ENCODE assay signal across 8 mouse cellular contexts in genomic region chr12:55399128-55399677, GRCm38 (mm10). TPM values are rescaled to one million over a fixed set of nuclear protein-coding genes. Genes with fewer than 3 reads are reported as not detected.
A peak's percentile ranks its signal among the peaks of the same experiment; 100 is the strongest.
DNase-seq lines count a peak whose midpoint lies in the region; ATAC-seq and TF ChIP-seq lines count a peak whose summit lies in the region.

No protein-coding gene starts in this region.

- peak overlapping the region; percentile 60 for H3K27ac ChIP-seq in thymus, adult 2 months (ENCODE audit: control insufficient read depth, insufficient read depth, low read length)
- H3K27ac ChIP-seq in liver, embryonic 14.5 days = peak overlapping the region; percentile 76

- H3K9ac ChIP-seq in liver, embryonic 14.5 days (replicated peaks) = peak overlapping the region; percentile 78

- H3K4me2 ChIP-seq in liver, embryonic 14.5 days (ENCODE audit: low read depth) = peak overlapping the region; percentile 98

- 0 out of 2 replicates have a peak, but pooled peaks cover 5% of the 10 kb centered on the region for H3K36me3 ChIP-seq in thymus, adult 2 months (ENCODE audit: control insufficient read depth, insufficient read depth, low read length)
- H3K36me3 ChIP-seq in liver, embryonic 14.5 days (replicated peaks; ENCODE audit: control insufficient read depth, insufficient read depth, low read depth) = no peaks in the 10 kb centered on the region

- TF ChIP-seq EP300 in liver, embryonic 14.5 days (IDR thresholded peaks at IDR 0.05; ENCODE audit: low read depth) = no peak

- ATAC-seq in cerebellum, adult (ENCODE audit: insufficient number of reproducible peaks, low FRiP score, low TSS enrichment) = 0 out of 2 replicates have a peak, but pooled peaks have one; percentile 26
- ATAC-seq in liver, embryonic 14.5 days (ENCODE audit: insufficient read depth) = peak; percentile 42

- no peak for DNase-seq in cerebellum, adult 9-11 months
- no peak for DNase-seq in thymus, adult 2 months
- DNase-seq in thymus, postnatal 4 days = no peak
- DNase-seq in liver, embryonic 14.5 days (ENCODE audit: low read depth in 3 of 3, low spot score in 3 of 3) = no peak
- DNase-seq in MN1 (ENCODE audit: low spot score) = no peak
- DNase-seq in urinary bladder, adult 18-20 months (ENCODE audit: low spot score in 2 of 2) = no peak
- no peak for DNase-seq in gastrocnemius, adult 8-10 months (ENCODE audit: low spot score in 2 of 2)

- H3K27me3 ChIP-seq in thymus, adult 2 months (ENCODE audit: control insufficient read depth, insufficient read depth, low read length) = no peaks in the 10 kb centered on the region
- no peaks in the 10 kb centered on the region; the same call in 1 of the 2 replicates for H3K27me3 ChIP-seq in liver, embryonic 14.5 days (ENCODE audit: control insufficient read depth, insufficient read depth, low read length)

- TF ChIP-seq POLR2A in thymus, adult 2 months (IDR thresholded peaks at IDR 0.05; ENCODE audit: control insufficient read depth, extremely low read depth, insufficient read depth, low read length, poor library complexity) = no peak

- H3K4me3 ChIP-seq in thymus, adult 2 months (ENCODE audit: control insufficient read depth, insufficient read depth, low read length) = peak overlapping the region; percentile 91
- peak overlapping the region; percentile 89 to 95 for H3K4me3 ChIP-seq in liver, embryonic 14.5 days (ENCODE audit: insufficient read depth in 1 of 2, low read depth in 2 of 2, low read length in 2 of 2)

- TF ChIP-seq CTCF in thymus, adult 2 months (IDR thresholded peaks at IDR 0.05; ENCODE audit: borderline replicate concordance, control insufficient read depth, extremely low read depth, insufficient read depth, low read length, poor library complexity) = no peak
- no peak for TF ChIP-seq CTCF in liver, embryonic 14.5 days (IDR thresholded peaks at IDR 0.05; ENCODE audit: low read depth)

- H3K9me3 ChIP-seq in liver, embryonic 14.5 days (ENCODE audit: control insufficient read depth, low read length) = no peaks in the 10 kb centered on the region

- WGBS in thymus, adult 2 months = under 1% methylated on average over 20 of the region's 20 CpGs
- under 1% methylated on average over 20 of the region's 20 CpGs for WGBS in liver, embryonic 14.5 days (ENCODE audit: insufficient replicate concordance)

- peaks cover 16% of the 10 kb centered on the region for H3K4me1 ChIP-seq in thymus, adult 2 months (replicated peaks; ENCODE audit: control insufficient read depth, insufficient read depth, low read length)
- H3K4me1 ChIP-seq in liver, embryonic 14.5 days (replicated peaks; ENCODE audit: control insufficient read depth in 2 of 2, insufficient read depth in 2 of 2, low read length in 1 of 2) = peaks cover 13 to 16% of the 10 kb centered on the region in 2 experiments

RNA-seq across cellular contexts. Expression of gene Psma6, which starts 15.2 kb away (rescaled TPM):
- polyA plus RNA-seq in thymus, adult 2 months (2012; rRNA removed) = 74.8 and 92.3 TPM in 2 replicates
- 63.1 and 85.9 TPM in 2 replicates for polyA plus RNA-seq in liver, embryonic 14.5 days (2012; rRNA removed)
- polyA plus RNA-seq in liver, embryonic 14.5 days (2014; fragmentation: Nextera tagmentation; extraction: Ambion mirVana) = 220 and 221 TPM in 2 replicates
- 100 to 1,000 TPM; 157 to 164 (median 160) TPM for total RNA-seq in gastrocnemius, adult 8-10 months (2022)
